Mouse (Mus musculus): ENCODE data around the gene Dnajb1.
"Not testable (repeated sequence)": the region's sequence is repeated elsewhere in the genome, so short reads cannot be mapped to it uniquely, and the experiment has no call there.

The Dnajb1 gene

DNA sequence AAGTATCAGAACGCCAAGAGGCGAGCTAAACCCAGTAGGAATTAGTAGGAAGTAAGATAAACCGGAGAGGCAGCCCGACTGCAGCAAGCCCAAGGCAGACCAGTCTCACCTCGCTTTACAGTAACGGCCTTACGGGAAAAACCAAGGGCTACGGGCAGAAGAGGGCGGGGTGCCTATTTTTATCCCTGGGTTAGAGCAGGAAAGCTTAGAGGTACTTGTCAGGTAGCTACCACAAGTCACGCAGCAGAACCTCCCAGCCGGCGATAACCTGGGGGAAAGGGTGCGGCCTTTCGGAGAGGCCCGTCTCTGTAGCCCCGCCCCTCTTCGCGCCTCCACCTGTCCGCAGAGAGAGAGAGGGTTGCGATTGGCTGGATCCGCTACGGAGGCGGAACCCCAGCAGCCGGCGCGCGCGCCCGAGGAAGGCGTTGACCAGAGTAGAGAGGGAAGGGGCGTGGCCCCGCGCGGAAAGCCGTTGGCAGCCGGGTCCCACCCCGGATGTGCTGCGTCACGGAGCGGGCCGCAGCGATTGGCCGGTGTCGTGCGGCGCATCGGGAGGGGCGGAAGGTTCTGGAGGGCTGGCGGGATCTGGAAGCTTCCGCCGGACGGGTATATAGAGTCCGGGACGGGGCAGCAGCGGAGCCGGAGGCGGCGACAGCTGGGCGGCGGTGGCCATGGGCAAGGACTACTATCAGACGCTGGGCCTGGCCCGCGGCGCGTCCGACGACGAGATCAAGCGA is at the start of gene Dnajb1, which contains the start of gene Tecr:
Gene Dnajb1 (plus strand): TSS at position 533 of the 737 bp plus-strand sequence.
Gene Tecr (minus strand): TSS at position 311 of the 737 bp plus-strand sequence.
- peak; percentile 100 for DNase-seq (ENCODE audit: low read depth, low spot score)

- DNase-seq (ENCODE audit: low read depth, low spot score), result no peak
These were observed 45.3 kb upstream of the Dnajb1 start for GRCm38 (mm10) chr8:83562669-83563068.

- DNase-seq (ENCODE audit: low read depth, low spot score), result no peak
These were observed 44.7 kb upstream of the Dnajb1 start for GRCm38 (mm10) chr8:83563246-83563645.

- no peak for DNase-seq (ENCODE audit: low read depth, low spot score)
These were observed 42.1 kb upstream of the Dnajb1 start for GRCm38 (mm10) chr8:83565731-83566375.

GRCm38 (mm10) chr8:83566469-83567395 is 41.3 kb upstream of the Dnajb1 start, which contains the start of gene Ndufb7:
Ndufb7 (plus strand) TSS chr8:83566671.
- DNase-seq (ENCODE audit: low read depth, low spot score), result peak; percentile 91

DNA sequence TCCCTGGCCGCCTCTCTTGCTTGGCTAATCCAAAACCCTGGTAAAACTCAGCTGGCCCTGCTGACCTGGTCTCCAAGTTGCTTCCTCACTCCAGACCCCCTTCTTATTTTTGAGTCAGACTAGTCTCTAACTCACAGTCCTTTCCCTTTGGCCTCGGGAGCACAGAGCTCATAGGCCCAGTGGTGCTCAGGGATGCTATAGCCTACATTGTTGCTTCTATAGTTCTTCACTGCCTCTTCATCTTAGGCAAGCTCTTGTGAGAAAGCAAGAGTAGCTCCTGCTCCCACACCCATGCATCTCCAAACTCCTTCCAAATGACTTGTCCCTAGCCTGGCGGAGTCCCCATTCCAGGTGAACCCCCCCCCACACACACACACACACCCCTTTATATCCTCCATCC is 40.3 kb upstream of the Dnajb1 start:
- no peak for DNase-seq (ENCODE audit: low read depth, low spot score)

- no peak for DNase-seq (ENCODE audit: low read depth, low spot score)
These were observed 39.9 kb upstream of the Dnajb1 start for GRCm38 (mm10) chr8:83568128-83568527.

GRCm38 (mm10) chr8:83568755-83569154 is 39.2 kb upstream of the Dnajb1 start:
- DNase-seq (ENCODE audit: low read depth, low spot score), result no peak

DNA sequence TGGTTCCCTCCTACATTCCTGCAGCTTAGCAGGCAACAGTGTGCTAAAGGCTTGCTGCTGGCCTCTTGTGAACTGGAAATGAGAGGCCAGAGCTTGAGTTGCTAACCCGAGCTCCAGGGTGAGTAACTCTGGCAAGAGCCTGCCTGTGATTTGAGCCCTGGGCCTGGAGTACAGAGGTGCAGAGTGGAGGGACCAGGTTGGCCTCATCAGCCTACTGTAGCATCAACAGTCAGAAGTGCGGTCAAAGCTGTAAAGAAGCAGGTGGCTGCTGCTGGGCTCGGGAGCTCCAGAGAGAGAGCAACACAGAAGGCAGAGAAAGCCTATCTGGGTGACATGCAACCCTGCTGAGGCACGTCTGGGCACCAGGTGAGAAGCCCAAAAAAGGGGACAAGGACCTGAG is 38.8 kb upstream of the Dnajb1 start:
- DNase-seq (ENCODE audit: low read depth, low spot score), result no peak

- no peak for DNase-seq (ENCODE audit: low read depth, low spot score)
These were observed 37.6 kb upstream of the Dnajb1 start for GRCm38 (mm10) chr8:83570272-83571000.

GRCm38 (mm10) chr8:83571001-83571340 is 37.0 kb upstream of the Dnajb1 start:
- not testable (repeated sequence) for DNase-seq (ENCODE audit: low read depth, low spot score)

- no peak for DNase-seq (ENCODE audit: low read depth, low spot score)
These were observed 36.2 kb upstream of the Dnajb1 start for GRCm38 (mm10) chr8:83571791-83572190.

GRCm38 (mm10) chr8:83572246-83572812 is 35.7 kb upstream of the Dnajb1 start:
- DNase-seq (ENCODE audit: low read depth, low spot score), result no peak

GRCm38 (mm10) chr8:83573140-83573875 is 34.7 kb upstream of the Dnajb1 start:
- peak; percentile 86 for DNase-seq (ENCODE audit: low read depth, low spot score)

GRCm38 (mm10) chr8:83574631-83575315 is 33.2 kb upstream of the Dnajb1 start:
- DNase-seq (ENCODE audit: low read depth, low spot score), result no peak

- DNase-seq (ENCODE audit: low read depth, low spot score), result no peak
These were observed 32.2 kb upstream of the Dnajb1 start for GRCm38 (mm10) chr8:83575561-83576515.

- DNase-seq (ENCODE audit: low read depth, low spot score), result no peak
These were observed 31.5 kb upstream of the Dnajb1 start for GRCm38 (mm10) chr8:83576516-83576895.

- no peak for DNase-seq (ENCODE audit: low read depth, low spot score)
These were observed 31.1 kb upstream of the Dnajb1 start for GRCm38 (mm10) chr8:83576921-83577320.

DNA sequence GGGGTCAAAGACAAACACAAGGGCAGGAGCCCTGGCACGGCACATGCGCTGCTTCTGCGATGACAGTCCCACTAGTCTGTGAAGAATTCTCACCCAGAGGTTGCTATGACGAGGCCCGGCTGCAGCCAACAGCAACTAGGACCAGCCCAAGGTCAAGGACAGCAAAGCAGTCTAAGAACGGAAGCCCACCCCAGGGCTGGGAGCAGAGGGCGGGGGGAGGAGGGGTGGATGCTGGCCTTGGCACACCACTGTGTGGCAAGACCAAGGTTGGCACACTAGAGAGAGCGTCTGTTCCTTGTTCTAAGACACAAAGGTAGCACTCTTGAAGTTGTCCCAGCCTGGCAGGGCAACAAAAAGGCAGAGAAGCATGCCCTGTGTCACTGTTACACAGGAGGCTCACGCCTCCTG is 30.6 kb upstream of the Dnajb1 start:
- DNase-seq (ENCODE audit: low read depth, low spot score), result no peak
